Mouse (Mus musculus) bone marrow, adult 2 months (tissue): ENCODE results near the gene Tulp4.
"Not testable (repeated sequence)": the region's sequence is repeated elsewhere in the genome, so short reads cannot be mapped to it uniquely, and the experiment has no call there.

Source experiments
- CTCF ChIP-seq: fragments of 200-500 bp; IDR thresholded peaks from 2 replicates; pipeline ENCODE4 v1.5.1; 2011; ENCODE audit warnings: low read length, control low read depth; ENCODE audit not compliant: control insufficient read depth, insufficient read depth
- POLR2A ChIP-seq: fragments of 200-500 bp; IDR thresholded peaks from 2 replicates; pipeline ENCODE4 v1.6.1; 2011; ENCODE audit warnings: low read depth, mild to moderate bottlenecking, control low read depth, low read length, borderline replicate concordance; ENCODE audit not compliant: control insufficient read depth

DNA sequence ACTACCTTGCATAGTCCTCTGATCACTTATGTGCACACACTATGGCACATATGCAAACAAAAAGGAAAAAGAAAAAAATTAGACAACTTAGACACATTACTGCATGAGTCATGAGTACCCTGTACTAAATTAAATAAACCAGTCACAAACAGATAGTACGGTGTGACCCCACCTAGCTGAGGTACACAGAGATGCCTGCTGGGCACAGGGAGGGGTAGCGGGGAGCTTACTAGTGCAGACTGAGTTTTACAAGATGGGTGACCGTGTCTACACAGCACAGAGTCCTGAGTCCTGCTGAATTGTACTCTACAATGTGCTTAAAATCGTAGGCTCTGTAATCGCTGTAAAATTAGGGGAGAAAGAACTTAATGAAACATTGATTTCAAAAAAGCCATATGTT, 179.9 kb downstream of the Tulp4 start:
- TF ChIP-seq CTCF, POLR2A: not testable (repeated sequence)
